Mouse (Mus musculus) leukemia stem cell, adult 10-12 weeks (primary cell): Measurements from ENCODE around the gene Ndufaf1. TPM values are rescaled to one million over a fixed set of nuclear protein-coding genes. Genes with fewer than 3 reads are reported as not detected.

Experiments used
- polyA plus RNA-seq: library from polyadenylated mRNA; stranded (reverse); fragments of >175 nt; gene quantifications from 2 replicates; pipeline ENCODE4 v1.2.3, GENCODE M21; 2012; ENCODE audit warnings: low replicate concordance

The Ndufaf1 gene
- polyA plus RNA-seq = 2.2 and 3.8 TPM in 2 replicates

DNA sequence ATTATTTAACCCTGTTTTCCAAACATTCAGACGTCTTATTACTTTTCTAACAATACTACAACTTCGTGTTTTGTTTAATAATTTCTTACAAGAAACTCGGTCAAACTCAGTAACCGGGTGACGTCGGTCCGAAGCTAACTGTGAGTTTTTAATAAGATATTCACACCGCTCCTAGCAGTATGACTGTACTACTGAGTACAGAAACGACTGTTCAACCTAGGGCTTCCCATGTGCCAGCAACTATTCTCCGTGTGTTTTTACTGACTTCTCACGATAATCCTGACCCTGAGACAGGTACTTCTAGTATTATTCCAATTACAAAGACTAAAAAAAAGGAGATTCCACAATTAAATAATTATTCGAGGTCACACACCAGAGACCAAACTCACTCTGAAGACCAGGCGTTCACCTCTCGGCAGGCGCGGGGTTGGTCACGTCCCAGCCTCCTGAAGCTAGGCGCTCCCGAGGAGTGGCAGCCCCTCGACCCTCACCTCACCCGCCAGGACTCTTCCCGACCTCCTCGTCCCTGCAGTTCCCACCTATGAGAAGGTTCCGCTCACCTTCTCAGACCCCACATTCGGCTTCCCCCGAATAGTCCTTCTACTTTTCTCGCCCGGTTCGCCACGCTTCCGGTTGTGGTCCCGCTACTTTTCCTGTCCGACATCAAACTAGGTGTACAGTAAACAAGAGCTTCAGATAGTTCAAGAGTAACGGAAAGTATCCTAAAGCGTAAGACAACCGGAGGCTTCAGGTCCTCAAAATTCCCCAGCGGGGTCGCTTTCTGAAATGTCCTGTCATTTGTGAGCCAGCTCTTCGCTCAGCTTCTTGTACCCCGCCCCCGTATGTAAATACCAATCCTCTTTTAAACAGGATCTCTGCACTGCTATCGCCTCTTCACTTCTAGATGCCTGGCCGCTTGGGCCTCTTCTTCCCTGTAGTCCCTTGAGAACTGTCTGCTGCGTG is at the start of gene Ndufaf1:
Gene Ndufaf1 (minus strand): TSS at position 608 of the 963 bp plus-strand sequence.

DNA sequence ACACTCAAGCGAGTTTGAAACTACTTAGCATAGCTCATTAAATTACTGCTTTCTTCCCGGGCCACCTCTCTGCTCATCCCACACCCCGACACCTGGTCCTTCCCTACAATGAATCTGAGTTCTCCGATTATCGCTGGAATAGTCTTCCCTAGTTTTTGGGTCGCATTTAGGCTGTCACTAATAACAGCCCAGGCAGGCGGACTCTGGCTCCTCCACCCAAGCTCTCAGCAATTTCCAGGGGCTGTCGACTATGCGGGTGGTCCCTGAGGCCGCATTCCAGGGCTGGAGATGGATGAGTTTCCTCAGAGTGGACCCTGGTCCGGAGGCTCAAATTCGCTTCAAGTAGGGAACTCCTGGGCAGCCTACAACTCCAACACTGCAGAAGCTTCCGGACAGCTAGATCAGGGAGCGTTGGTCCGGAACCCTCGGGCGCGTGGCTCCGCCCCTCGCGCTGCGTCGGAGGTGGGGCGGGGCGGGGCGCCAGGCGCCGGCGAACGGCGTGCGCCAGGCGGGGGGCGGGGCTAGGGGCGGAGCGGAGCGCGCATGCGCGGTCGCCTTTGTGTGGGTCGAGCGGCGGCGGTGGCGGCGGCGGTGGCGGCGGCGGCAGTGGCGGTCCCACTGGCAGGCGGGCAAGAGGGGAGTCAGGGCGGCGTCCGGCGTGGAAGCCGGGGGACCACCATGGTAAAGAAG is 12.0 kb upstream of the Ndufaf1 start, which contains the start of gene Rtf1:
Gene Rtf1 (plus strand): TSS at position 544 of the 690 bp plus-strand sequence.

DNA sequence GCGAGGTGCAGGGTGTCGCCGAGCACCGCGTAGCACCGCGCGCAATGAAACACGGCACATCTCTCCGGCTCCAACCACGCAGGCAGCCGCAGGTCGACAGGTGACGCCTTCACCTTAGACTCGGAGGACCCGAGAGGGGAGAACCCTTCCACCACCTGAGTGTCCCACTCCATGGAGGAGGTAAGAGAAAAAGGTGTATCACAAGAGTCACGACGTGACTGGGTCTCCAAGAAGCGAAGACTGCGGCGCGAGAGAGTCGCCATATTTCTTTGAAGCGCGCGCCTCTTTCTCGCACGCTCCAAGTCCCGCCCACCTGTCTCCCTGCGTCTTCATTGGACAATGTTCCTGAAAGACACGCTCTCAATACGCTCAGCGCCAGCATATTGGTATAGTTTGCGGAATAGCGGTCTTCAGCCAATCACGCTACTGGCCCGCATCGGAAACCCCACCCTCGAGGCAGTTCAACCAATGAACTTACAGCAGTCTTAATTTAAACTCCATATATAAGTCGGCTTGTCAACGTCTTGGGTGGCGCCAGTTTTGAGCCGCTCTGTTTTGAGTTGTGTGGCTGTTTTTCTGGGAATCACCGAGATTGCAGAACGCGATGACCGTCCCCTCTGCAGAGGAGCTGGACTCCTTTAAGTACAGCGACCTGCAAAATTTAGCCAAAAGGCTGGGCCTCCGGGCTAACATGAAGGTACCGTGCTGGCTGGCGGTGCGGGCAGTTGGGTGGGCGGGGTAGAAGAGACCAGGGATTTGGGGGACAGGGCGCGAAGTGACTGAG is 44.2 kb downstream of the Ndufaf1 start, which contains the start of the genes Nusap1 and Oip5:
Gene Nusap1 (plus strand): TSS at position 100 of the 784 bp plus-strand sequence.
Gene Oip5 (minus strand): TSS at position 271 of the 784 bp plus-strand sequence.

Other genes with a start within 250 kb of the Ndufaf1 start
- gene Ino80, start 185.1 kb downstream of the Ndufaf1 start, polyA plus RNA-seq = 5.3 and 6.5 TPM in 2 replicates
- gene Exd1, start 115.2 kb downstream of the Ndufaf1 start, polyA plus RNA-seq = 0.02 and 0.26 TPM in 2 replicates
- gene Chp1, start 115.1 kb downstream of the Ndufaf1 start, polyA plus RNA-seq = 7.7 and 12.7 TPM in 2 replicates
- gene Nusap1, start 44.5 kb downstream of the Ndufaf1 start, polyA plus RNA-seq = 1.7 and 3.2 TPM in 2 replicates
- gene Oip5, start 44.4 kb downstream of the Ndufaf1 start, polyA plus RNA-seq = 7.5 and 30.5 TPM in 2 replicates
- gene Rtf1, start 12.2 kb upstream of the Ndufaf1 start, polyA plus RNA-seq = 10.0 and 27.0 TPM in 2 replicates
- 0.60 and 0.65 TPM in 2 replicates for gene Itpka, start 79.5 kb upstream of the Ndufaf1 start, polyA plus RNA-seq
- 1.1 and 1.3 TPM in 2 replicates for gene Ltk, start 97.6 kb upstream of the Ndufaf1 start, polyA plus RNA-seq
- 9.6 and 36.8 TPM in 2 replicates for gene Rpap1, start 124.7 kb upstream of the Ndufaf1 start, polyA plus RNA-seq
- gene Tyro3, start 134.9 kb upstream of the Ndufaf1 start, polyA plus RNA-seq = 0.19 and 0.57 TPM in 2 replicates
- gene Mga, start 234.4 kb upstream of the Ndufaf1 start, polyA plus RNA-seq = 0.74 and 3.2 TPM in 2 replicates